7 mouse cellular contexts compared by ENCODE assay signal in the genomic region with DNA sequence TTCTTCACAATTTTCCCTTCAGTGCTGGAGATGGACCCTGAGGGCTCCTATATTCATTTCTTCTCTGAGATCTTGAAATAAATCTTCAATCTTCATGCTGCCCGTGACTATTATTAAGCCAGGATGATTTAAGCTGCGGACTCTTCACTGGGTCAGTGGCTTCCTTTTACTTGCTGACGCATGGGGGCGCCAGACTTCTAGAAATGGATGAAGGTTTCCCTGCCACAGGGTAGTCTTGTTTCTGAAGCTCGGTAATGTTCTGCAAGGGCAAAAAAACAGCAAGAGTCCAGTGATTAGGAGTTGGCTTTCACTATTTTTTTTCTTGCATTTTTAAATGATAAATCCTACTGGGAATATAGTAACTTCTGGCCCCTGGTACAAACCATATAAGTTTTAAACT.
DNase-seq lines count a peak whose midpoint lies in the region; ATAC-seq and TF ChIP-seq lines count a peak whose summit lies in the region.

No protein-coding gene starts in this region.

- intact Hi-C loops in left cerebral cortex, postnatal 36 days (cut with DNase I): loop anchor here (2.0 to 10.0 kb wide), 2 partner anchors 94 to 424 kb away; no protein-coding TSS in a partner anchor

- peak; percentile 83 for TF ChIP-seq CTCF in hindbrain, postnatal 0 days (IDR thresholded peaks at IDR 0.05; ENCODE audit: low read depth)

- H3K4me1 ChIP-seq in forebrain, embryonic 14.5 days (ENCODE audit: control insufficient read depth, insufficient read depth, low read length): no peaks in the 10 kb centered on the region
- no peaks in the 10 kb centered on the region for H3K4me1 ChIP-seq in hindbrain, postnatal 0 days (ENCODE audit: insufficient read depth, low read length)

- 0 out of 2 replicates have a peak, but pooled peaks cover 7% of the 10 kb centered on the region for H3K36me3 ChIP-seq in forebrain, embryonic 14.5 days (ENCODE audit: control insufficient read depth, insufficient read depth, low read length)
- H3K36me3 ChIP-seq in hindbrain, postnatal 0 days (ENCODE audit: insufficient read depth, low read length): peaks cover 5% of the 10 kb centered on the region
- H3K36me3 ChIP-seq in splenic B cell, adult 2 months (ENCODE audit: control insufficient read depth, insufficient read depth, low read length, poor library complexity, severe bottlenecking): no peaks in the 10 kb centered on the region

- H3K27me3 ChIP-seq in forebrain, embryonic 14.5 days (replicated peaks; ENCODE audit: control insufficient read depth, insufficient read depth, low read length): no peaks in the 10 kb centered on the region
- no peaks in the 10 kb centered on the region for H3K27me3 ChIP-seq in hindbrain, postnatal 0 days (ENCODE audit: insufficient read depth, low read length)
- no peaks in the 10 kb centered on the region for H3K27me3 ChIP-seq in splenic B cell, adult 2 months (ENCODE audit: control insufficient read depth, insufficient read depth, low read length, poor library complexity, severe bottlenecking)

- H3K4me2 ChIP-seq in forebrain, embryonic 14.5 days (ENCODE audit: low read length): no peak overlapping the region
- H3K4me2 ChIP-seq in hindbrain, postnatal 0 days (ENCODE audit: low read depth, low read length): no peak overlapping the region

- H3K27ac ChIP-seq in forebrain, embryonic 14.5 days (ENCODE audit: low read depth, low read length): no peak overlapping the region
- no peak overlapping the region for H3K27ac ChIP-seq in hindbrain, postnatal 0 days

- WGBS in forebrain, embryonic 14.5 days: 12% methylated on average over 5 of the region's 5 CpGs
- WGBS in hindbrain, postnatal 0 days: 9% methylated on average over 5 of the region's 5 CpGs

- ATAC-seq in forebrain, embryonic 14.5 days: peak; percentile 61
- peak; percentile 75 for ATAC-seq in hindbrain, postnatal 0 days

- DNase-seq in NIH3T3 (ENCODE audit: low read depth): peak; percentile 92
- peak; percentile 92 for DNase-seq in brain, adult 2 months (ENCODE audit: low read depth, low spot score)
- DNase-seq in forebrain, embryonic 14.5 days (ENCODE audit: low spot score): peak; percentile 85
- DNase-seq in hindbrain, postnatal 0 days (ENCODE audit: low spot score): peak; percentile 89
- peak; percentile 75 to 77 for DNase-seq in left cerebral cortex, postnatal 36 days (ENCODE audit: low spot score in 2 of 2)
- peak; percentile 17 to 28 for DNase-seq in natural killer cell, adult 2 months (ENCODE audit: low spot score in 2 of 2)
- DNase-seq in splenic B cell, adult 2 months (ENCODE audit: low read depth, low spot score): peak; percentile 52

- H3K9me3 ChIP-seq in forebrain, embryonic 14.5 days (replicated peaks; ENCODE audit: control insufficient read depth, low read length): no peaks in the 10 kb centered on the region
- H3K9me3 ChIP-seq in hindbrain, postnatal 0 days (ENCODE audit: low read length): no peaks in the 10 kb centered on the region

- no peak overlapping the region for H3K4me3 ChIP-seq in forebrain, embryonic 14.5 days (ENCODE audit: low read depth, low read length)
- H3K4me3 ChIP-seq in hindbrain, postnatal 0 days (ENCODE audit: low read length): no peak overlapping the region

- H3K9ac ChIP-seq in forebrain, embryonic 14.5 days (ENCODE audit: low read length): no peak overlapping the region
- H3K9ac ChIP-seq in hindbrain, postnatal 0 days (replicated peaks; ENCODE audit: low read length): no peak overlapping the region

Comparison
In these comparisons a context has a peak if more than half of its experiments do, and no peak if none do; other contexts are left out.
1. DNase-seq: peak in every context shown above with its lines; median percentile 92 in NIH3T3; 92 in brain, adult 2 months; 89 in hindbrain, postnatal 0 days; 85 in forebrain, embryonic 14.5 days; 76 in left cerebral cortex, postnatal 36 days; 52 in splenic B cell, adult 2 months; 22 in natural killer cell, adult 2 months.